Mouse (Mus musculus) limb, embryonic 12.5 days (tissue): ENCODE results near the gene Zfp57. TPM values are rescaled to one million over a fixed set of nuclear protein-coding genes. Genes with fewer than 3 reads are reported as not detected.
"Not testable (repeated sequence)": the region's sequence is repeated elsewhere in the genome, so short reads cannot be mapped to it uniquely, and the experiment has no call there.

ENCODE experiments used
- ATAC-seq: fragments of 200-750 bp; cut with Nextera tagmentation; 2 replicates; pipeline ENCODE4 v1.8.0; 2017; ENCODE audit warnings: low read depth, moderate TSS enrichment; ENCODE audit not compliant: insufficient number of reproducible peaks, insufficient read depth, low FRiP score, low TSS enrichment
- H3K27ac ChIP-seq: fragments of 300-500 bp; sonication (generic); 2 replicates; pipeline ENCODE4 v1.5.1; 2016; ENCODE audit warnings: mild to moderate bottlenecking, moderate library complexity
- H3K27me3 ChIP-seq: fragments of 300-500 bp; sonication (generic); 2 replicates; pipeline ENCODE4 v1.6.1; 2016; ENCODE audit warnings: mild to moderate bottlenecking, moderate library complexity
- H3K36me3 ChIP-seq: fragments of 300-500 bp; sonication (generic); 2 replicates; pipeline ENCODE4 v1.6.1; 2016; ENCODE audit warnings: mild to moderate bottlenecking, moderate library complexity
- H3K4me1 ChIP-seq: fragments of 300-500 bp; sonication (generic); replicated peaks from 2 replicates; pipeline ENCODE4 v1.6.1; 2016
- H3K4me2 ChIP-seq: fragments of 300-500 bp; sonication (generic); 2 replicates; pipeline ENCODE4 v1.6.1; 2016; ENCODE audit warnings: mild to moderate bottlenecking, moderate library complexity
- H3K4me3 ChIP-seq: fragments of 300-500 bp; sonication (generic); replicated peaks from 2 replicates; pipeline ENCODE4 v1.5.1; 2016; ENCODE audit warnings: mild to moderate bottlenecking
- H3K9ac ChIP-seq: fragments of 300-500 bp; sonication (generic); replicated peaks from 2 replicates; pipeline ENCODE4 v1.6.1; 2016; ENCODE audit warnings: mild to moderate bottlenecking, moderate library complexity
- H3K9me3 ChIP-seq: fragments of 300-500 bp; sonication (generic); 2 replicates; pipeline ENCODE4 v1.6.1; 2016; ENCODE audit warnings: mild to moderate bottlenecking, moderate library complexity
- WGBS: fragments of 180-500 bp; shearing (Covaris S2); methylation state at CpG from one replicate; pipeline ENCODE4 v1.1.7; 2016; 5-methylcytosine and 5-hydroxymethylcytosine counted together
- polyA plus RNA-seq: library from polyadenylated mRNA; unstranded; fragments of >200 nt; fragmentation: Nextera tagmentation; extraction: Ambion mirVana; gene quantifications from 2 replicates; pipeline ENCODE4 v1.2.1, GENCODE M21; 2016

Gene Zfp57
- polyA plus RNA-seq, 1 experiment from 2014 or later, result 124 TPM

GRCm38 (mm10) chr17:36981221-36981813 is 19.6 kb upstream of the Zfp57 start, which contains the start of gene 2410137M14Rik:
Gene 2410137M14Rik (minus strand): TSS chr17:36981237.
- H3K4me3 ChIP-seq, result 0 out of 2 replicates have a peak within 1 kb of the TSS, but pooled peaks have one; percentile 9
- H3K36me3 ChIP-seq, result no peaks in the 10 kb centered on the region
- H3K9me3 ChIP-seq, result no peaks in the 10 kb centered on the region
- ATAC-seq, result no peak; the same call in 1 of the 2 replicates
- 10% methylated on average over 18 of the region's 18 CpGs for WGBS
- peak within 1 kb of the TSS; percentile 49 for H3K4me2 ChIP-seq
- 0 out of 2 replicates have a peak within 1 kb of the TSS, but pooled peaks have one; percentile 4 for H3K9ac ChIP-seq
- peaks cover 12% of the 10 kb centered on the region for H3K4me1 ChIP-seq
- H3K27ac ChIP-seq, result no peak within 1 kb of the TSS
- H3K27me3 ChIP-seq, result peaks cover 2% of the 10 kb centered on the region; the same call in 1 of the 2 replicates

- no peak overlapping the region for H3K9ac ChIP-seq
- no peak overlapping the region for H3K27ac ChIP-seq
- 4% methylated on average over 4 of the region's 4 CpGs for WGBS
- peaks cover 12% of the 10 kb centered on the region for H3K4me1 ChIP-seq
- H3K27me3 ChIP-seq, result peaks cover 4% of the 10 kb centered on the region; the same call in 1 of the 2 replicates
- H3K4me2 ChIP-seq, result peak overlapping the region; percentile 49
- no peaks in the 10 kb centered on the region for H3K9me3 ChIP-seq
- ATAC-seq, result no peak
- H3K36me3 ChIP-seq, result no peaks in the 10 kb centered on the region
- no peak overlapping the region for H3K4me3 ChIP-seq
These were observed 19.1 kb upstream of the Zfp57 start for GRCm38 (mm10) chr17:36981845-36982244.

GRCm38 (mm10) chr17:36982253-36983155 is 18.5 kb upstream of the Zfp57 start:
- Histone ChIP-seq H3K9ac (no peak overlapping the region), H3K4me3 (no peak overlapping the region), H3K4me1 (peaks cover 12% of the 10 kb centered on the region), H3K9me3 (no peaks in the 10 kb centered on the region), H3K4me2 (peak overlapping the region; percentile 49), H3K27ac (no peak overlapping the region), H3K36me3 (no peaks in the 10 kb centered on the region), H3K27me3 (peaks cover 11% of the 10 kb centered on the region)
- no peak for ATAC-seq
- 26% methylated on average over 5 of the region's 5 CpGs for WGBS

GRCm38 (mm10) chr17:36988475-36988874 is 12.5 kb upstream of the Zfp57 start:
- Histone ChIP-seq H3K9me3 (no peaks in the 10 kb centered on the region), H3K9ac (no peak overlapping the region), H3K27me3 (peaks cover 32% of the 10 kb centered on the region), H3K36me3 (no peaks in the 10 kb centered on the region), H3K27ac (no peak overlapping the region), H3K4me1 (0 out of 2 replicates have a peak, but pooled peaks cover 2% of the 10 kb centered on the region), H3K4me2 (peak overlapping the region; percentile 44), H3K4me3 (peak overlapping the region; percentile 23)
- no peak for ATAC-seq
- WGBS, result 4% methylated on average over 24 of the region's 24 CpGs

- no peaks in the 10 kb centered on the region for H3K9me3 ChIP-seq
- peak within 1 kb of the TSS; percentile 23 for H3K4me3 ChIP-seq
- peak within 1 kb of the TSS; percentile 44 for H3K4me2 ChIP-seq
- H3K27ac ChIP-seq, result no peak within 1 kb of the TSS
- no peaks in the 10 kb centered on the region for H3K36me3 ChIP-seq
- 27% methylated on average over 5 of the region's 5 CpGs for WGBS
- H3K4me1 ChIP-seq, result 0 out of 2 replicates have a peak, but pooled peaks cover 2% of the 10 kb centered on the region
- no peak for ATAC-seq
- peaks cover 32% of the 10 kb centered on the region for H3K27me3 ChIP-seq
- H3K9ac ChIP-seq, result no peak within 1 kb of the TSS
These were observed 11.5 kb upstream of the Zfp57 start, which contains the start of gene H2-M5 for GRCm38 (mm10) chr17:36989437-36989836. Gene H2-M5 (minus strand): TSS chr17:36989537.

GRCm38 (mm10) chr17:36990630-36991029 is 10.3 kb upstream of the Zfp57 start:
- not testable (repeated sequence) for H3K4me2 ChIP-seq, H3K36me3 ChIP-seq, H3K9me3 ChIP-seq, H3K4me1 ChIP-seq, H3K27ac ChIP-seq, H3K9ac ChIP-seq, H3K4me3 ChIP-seq, ATAC-seq
- peaks cover 32% of the 10 kb centered on the region for H3K27me3 ChIP-seq
- 87% methylated on average over 6 of the region's 6 CpGs for WGBS

GRCm38 (mm10) chr17:36992336-36993104 is 8.4 kb upstream of the Zfp57 start:
- H3K27ac ChIP-seq, result no peak overlapping the region
- no peak overlapping the region for H3K4me3 ChIP-seq
- H3K27me3 ChIP-seq, result peaks cover 24% of the 10 kb centered on the region
- H3K4me1 ChIP-seq, result 0 out of 2 replicates have a peak, but pooled peaks cover 2% of the 10 kb centered on the region
- H3K36me3 ChIP-seq, result no peaks in the 10 kb centered on the region
- no peak overlapping the region for H3K9ac ChIP-seq
- H3K4me2 ChIP-seq, result no peak overlapping the region
- WGBS, result 58% methylated on average over 3 of the region's 3 CpGs
- no peaks in the 10 kb centered on the region for H3K9me3 ChIP-seq
- ATAC-seq, result no peak

- no peak for ATAC-seq
- 82% methylated on average over 4 of the region's 4 CpGs for WGBS
These were observed 7.1 kb upstream of the Zfp57 start for GRCm38 (mm10) chr17:36993770-36994325.

GRCm38 (mm10) chr17:36994528-36994927 is 6.4 kb upstream of the Zfp57 start:
- peaks cover 4% of the 10 kb centered on the region for H3K27me3 ChIP-seq
- 85% methylated on average over 2 of the region's 2 CpGs for WGBS
- H3K4me2 ChIP-seq, result no peak overlapping the region
- no peak overlapping the region for H3K27ac ChIP-seq
- no peaks in the 10 kb centered on the region for H3K36me3 ChIP-seq
- H3K9ac ChIP-seq, result no peak overlapping the region
- H3K4me1 ChIP-seq, result no peaks in the 10 kb centered on the region
- no peak for ATAC-seq
- H3K9me3 ChIP-seq, result no peaks in the 10 kb centered on the region
- no peak overlapping the region for H3K4me3 ChIP-seq

More at GRCm38 (mm10) chr17:36993770-36994325, 7.1 kb upstream of the Zfp57 start:
- Histone ChIP-seq H3K27me3 (peaks cover 11% of the 10 kb centered on the region), H3K36me3 (no peaks in the 10 kb centered on the region), H3K9me3 (no peaks in the 10 kb centered on the region), H3K27ac (no peak overlapping the region), H3K4me1 (no peaks in the 10 kb centered on the region), H3K4me2 (no peak overlapping the region), H3K9ac (no peak overlapping the region), H3K4me3 (no peak overlapping the region)

- no peaks in the 10 kb centered on the region for H3K4me1 ChIP-seq
- no peaks in the 10 kb centered on the region for H3K36me3 ChIP-seq
- no peaks in the 10 kb centered on the region for H3K27me3 ChIP-seq
- H3K4me2 ChIP-seq, result no peak overlapping the region
- no peak overlapping the region for H3K9ac ChIP-seq
- no peak for ATAC-seq
- no peaks in the 10 kb centered on the region for H3K9me3 ChIP-seq
- no peak overlapping the region for H3K4me3 ChIP-seq
- no peak overlapping the region for H3K27ac ChIP-seq
- WGBS, result 72% methylated on average over 3 of the region's 3 CpGs
These were observed 5.5 kb upstream of the Zfp57 start for GRCm38 (mm10) chr17:36995448-36995847.
